Mouse (Mus musculus) cerebellum, adult 9-10 months (tissue): ENCODE results near the gene Gpx2.

Experiments used
- DNase-seq: peaks from one replicate; pipeline ENCODE4 v3.0.0; 2022

Gene Gpx2

GRCm38 (mm10) chr12:76750866-76751459 lies 44.4 kb downstream of the Gpx2 start:
- DNase-seq, result peak; percentile 71
